Mouse (Mus musculus): Measurements from ENCODE around the gene Dock4. TPM values are rescaled to one million over a fixed set of nuclear protein-coding genes. Genes with fewer than 3 reads are reported as not detected.

Dock4 gene
- total and polyA plus RNA-seq, 2 experiments from 2014 or later, result 15.5 to 28.6 TPM

DNA sequence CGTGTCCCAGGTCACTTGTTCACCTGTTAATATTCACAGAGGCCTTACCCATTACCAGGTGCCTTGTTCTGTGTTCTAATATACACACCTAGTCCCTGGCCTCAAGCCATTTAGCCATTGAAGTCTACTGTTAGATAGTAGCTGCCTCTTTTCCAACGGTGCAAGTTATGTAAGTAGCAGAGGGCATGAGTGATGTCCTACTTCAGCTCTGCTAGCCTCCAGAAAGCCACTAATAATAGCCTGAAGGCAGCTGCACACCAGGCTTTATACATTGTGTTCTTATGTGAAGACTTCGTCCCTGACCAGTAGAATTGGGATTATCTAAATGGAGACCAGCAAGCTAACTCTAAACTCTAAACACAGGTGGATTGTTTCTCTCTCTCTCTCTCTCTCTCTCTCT lies 285.0 kb downstream of the Dock4 start:
- Histone ChIP-seq H3K9me3 (ENCODE audit: low read length) (no peaks in the 10 kb centered on the region), H3K4me1 (ENCODE audit: insufficient read depth, low read length) (no peaks in the 10 kb centered on the region), H3K9ac (replicated peaks; ENCODE audit: low read length, poor library complexity, severe bottlenecking) (no peak overlapping the region), H3K4me3 (ENCODE audit: low read depth, low read length) (no peak overlapping the region), H3K27ac (ENCODE audit: low read depth, low read length) (no peak overlapping the region), H3K36me3 (ENCODE audit: insufficient read depth, low read length) (peaks cover 4% of the 10 kb centered on the region), H3K27me3 (ENCODE audit: insufficient read depth, low read length) (no peaks in the 10 kb centered on the region), H3K4me2 (ENCODE audit: low read depth, low read length, poor library complexity, severe bottlenecking) (no peak overlapping the region)
- ATAC-seq (ENCODE audit: low FRiP score) (no peak), DNase-seq (ENCODE audit: low spot score) (no peak)
- no peak for TF ChIP-seq CTCF (IDR thresholded peaks at IDR 0.05)
- 75% methylated on average over 3 of the region's 3 CpGs for WGBS

GRCm38 (mm10) chr12:40745501-40745900 lies 299.7 kb downstream of the Dock4 start:
- no peak overlapping the region for H3K4me2 ChIP-seq (ENCODE audit: low read depth, low read length, poor library complexity, severe bottlenecking)
- H3K27ac ChIP-seq (ENCODE audit: low read depth, low read length), result no peak overlapping the region
- WGBS, result 76% methylated on average over 7 of the region's 7 CpGs
- no peak for TF ChIP-seq CTCF (IDR thresholded peaks at IDR 0.05)
- H3K4me3 ChIP-seq (ENCODE audit: low read depth, low read length), result no peak overlapping the region
- no peak for ATAC-seq (ENCODE audit: low FRiP score)
- H3K27me3 ChIP-seq (ENCODE audit: insufficient read depth, low read length), result no peaks in the 10 kb centered on the region
- H3K36me3 ChIP-seq (ENCODE audit: insufficient read depth, low read length), result peaks cover 5% of the 10 kb centered on the region; the same call in 1 of the 2 replicates
- no peaks in the 10 kb centered on the region for H3K9me3 ChIP-seq (ENCODE audit: low read length)
- no peaks in the 10 kb centered on the region for H3K4me1 ChIP-seq (ENCODE audit: insufficient read depth, low read length)
- DNase-seq (ENCODE audit: low spot score), result no peak
- H3K9ac ChIP-seq (replicated peaks; ENCODE audit: low read length, poor library complexity, severe bottlenecking), result no peak overlapping the region

DNA sequence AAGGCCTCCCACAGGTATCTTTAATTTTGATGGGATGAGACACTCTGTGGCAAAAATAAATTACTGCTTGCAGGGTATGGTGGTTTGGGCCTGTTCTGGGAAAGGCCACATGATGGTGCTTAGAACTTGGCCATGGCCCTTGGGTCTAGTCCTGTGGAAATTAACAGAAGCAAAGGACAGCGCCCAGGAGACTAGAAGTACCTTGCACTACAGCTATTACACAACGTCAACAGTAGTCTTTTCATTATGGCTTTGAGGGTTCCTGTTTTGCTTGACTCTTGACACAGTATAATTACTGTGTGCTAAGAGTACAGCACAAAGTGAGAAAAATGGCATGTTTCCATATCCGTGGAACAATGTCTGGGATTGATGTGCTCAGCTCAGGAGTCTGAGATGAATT lies 300.3 kb downstream of the Dock4 start:
- no peaks in the 10 kb centered on the region for H3K9me3 ChIP-seq (ENCODE audit: low read length)
- H3K27ac ChIP-seq (ENCODE audit: low read depth, low read length), result no peak overlapping the region
- H3K4me2 ChIP-seq (ENCODE audit: low read depth, low read length, poor library complexity, severe bottlenecking), result no peak overlapping the region
- no peaks in the 10 kb centered on the region for H3K4me1 ChIP-seq (ENCODE audit: insufficient read depth, low read length)
- H3K27me3 ChIP-seq (ENCODE audit: insufficient read depth, low read length), result no peaks in the 10 kb centered on the region
- ATAC-seq (ENCODE audit: low FRiP score) (no peak), DNase-seq (ENCODE audit: low spot score) (no peak)
- peaks cover 5% of the 10 kb centered on the region; the same call in 1 of the 2 replicates for H3K36me3 ChIP-seq (ENCODE audit: insufficient read depth, low read length)
- WGBS, result 74% methylated on average over 3 of the region's 3 CpGs
- H3K9ac ChIP-seq (replicated peaks; ENCODE audit: low read length, poor library complexity, severe bottlenecking), result no peak overlapping the region
- no peak for TF ChIP-seq CTCF (IDR thresholded peaks at IDR 0.05)
- no peak overlapping the region for H3K4me3 ChIP-seq (ENCODE audit: low read depth, low read length)

GRCm38 (mm10) chr12:40759281-40759680 lies 313.5 kb downstream of the Dock4 start:
- Histone ChIP-seq H3K9me3 (ENCODE audit: low read length) (no peaks in the 10 kb centered on the region), H3K4me1 (ENCODE audit: insufficient read depth, low read length) (no peaks in the 10 kb centered on the region), H3K4me2 (ENCODE audit: low read depth, low read length, poor library complexity, severe bottlenecking) (no peak overlapping the region), H3K4me3 (ENCODE audit: low read depth, low read length) (no peak overlapping the region), H3K9ac (replicated peaks; ENCODE audit: low read length, poor library complexity, severe bottlenecking) (no peak overlapping the region), H3K36me3 (ENCODE audit: insufficient read depth, low read length) (no peaks in the 10 kb centered on the region), H3K27ac (ENCODE audit: low read depth, low read length) (no peak overlapping the region), H3K27me3 (ENCODE audit: insufficient read depth, low read length) (no peaks in the 10 kb centered on the region)
- ATAC-seq (ENCODE audit: low FRiP score) (no peak), DNase-seq (ENCODE audit: low spot score) (no peak)
- 96% methylated on average over 2 of the region's 2 CpGs for WGBS
- TF ChIP-seq CTCF (IDR thresholded peaks at IDR 0.05), result no peak

DNA sequence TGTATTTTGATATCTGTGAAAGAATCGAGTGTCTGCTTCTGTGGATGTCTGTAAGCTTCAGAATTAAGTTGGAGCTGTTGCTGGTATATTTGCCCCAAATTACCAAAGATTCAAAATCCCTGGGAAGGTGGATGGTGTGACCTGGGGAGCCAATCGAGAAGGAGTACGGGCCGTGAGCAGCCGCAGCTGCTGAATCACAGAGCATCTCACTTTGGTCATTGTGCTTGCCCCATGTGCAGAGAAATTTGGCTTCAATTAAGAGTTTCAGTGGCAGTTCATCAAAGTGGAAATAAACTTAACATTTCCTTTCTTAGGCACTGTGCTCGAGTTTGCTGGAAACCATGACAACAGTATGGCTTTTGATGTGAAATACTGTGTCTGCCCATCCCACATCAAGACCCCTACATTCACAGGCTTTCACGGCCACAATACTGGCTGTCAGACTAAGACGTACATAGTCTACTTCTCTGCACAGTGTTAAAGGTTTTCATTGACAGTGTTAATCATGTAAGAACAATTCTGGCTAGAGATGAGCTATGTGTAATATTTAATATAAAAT lies 321.6 kb downstream of the Dock4 start:
- Histone ChIP-seq H3K9ac (replicated peaks; ENCODE audit: low read length, poor library complexity, severe bottlenecking) (no peak overlapping the region), H3K4me1 (ENCODE audit: insufficient read depth, low read length) (no peaks in the 10 kb centered on the region), H3K4me2 (ENCODE audit: low read depth, low read length, poor library complexity, severe bottlenecking) (no peak overlapping the region), H3K27me3 (ENCODE audit: insufficient read depth, low read length) (no peaks in the 10 kb centered on the region), H3K9me3 (ENCODE audit: low read length) (no peaks in the 10 kb centered on the region), H3K27ac (ENCODE audit: low read depth, low read length) (no peak overlapping the region), H3K4me3 (ENCODE audit: low read depth, low read length) (no peak overlapping the region), H3K36me3 (ENCODE audit: insufficient read depth, low read length) (0 out of 2 replicates have a peak, but pooled peaks cover 3% of the 10 kb centered on the region)
- 59% methylated on average over 8 of the region's 8 CpGs for WGBS
- DNase-seq (ENCODE audit: low spot score) (peak; percentile 11), ATAC-seq (ENCODE audit: low FRiP score) (no peak; the same call in 1 of the 2 replicates)
- no peak for TF ChIP-seq CTCF (IDR thresholded peaks at IDR 0.05)

- Histone ChIP-seq H3K27me3 (ENCODE audit: insufficient read depth, low read length) (no peaks in the 10 kb centered on the region), H3K9ac (replicated peaks; ENCODE audit: low read length, poor library complexity, severe bottlenecking) (no peak overlapping the region), H3K4me3 (ENCODE audit: low read depth, low read length) (no peak overlapping the region), H3K36me3 (ENCODE audit: insufficient read depth, low read length) (no peaks in the 10 kb centered on the region), H3K9me3 (ENCODE audit: low read length) (no peaks in the 10 kb centered on the region), H3K4me1 (ENCODE audit: insufficient read depth, low read length) (no peaks in the 10 kb centered on the region), H3K27ac (ENCODE audit: low read depth, low read length) (no peak overlapping the region), H3K4me2 (ENCODE audit: low read depth, low read length, poor library complexity, severe bottlenecking) (no peak overlapping the region)
- no peak for TF ChIP-seq CTCF (IDR thresholded peaks at IDR 0.05)
- DNase-seq (ENCODE audit: low spot score) (no peak), ATAC-seq (ENCODE audit: low FRiP score) (no peak)
- 76% methylated on average over 1 of the region's 1 CpGs for WGBS
Measured at GRCm38 (mm10) chr12:40773091-40773490, 327.3 kb downstream of the Dock4 start.
